27 mouse cellular contexts compared by ENCODE assay signal in the genomic region with DNA sequence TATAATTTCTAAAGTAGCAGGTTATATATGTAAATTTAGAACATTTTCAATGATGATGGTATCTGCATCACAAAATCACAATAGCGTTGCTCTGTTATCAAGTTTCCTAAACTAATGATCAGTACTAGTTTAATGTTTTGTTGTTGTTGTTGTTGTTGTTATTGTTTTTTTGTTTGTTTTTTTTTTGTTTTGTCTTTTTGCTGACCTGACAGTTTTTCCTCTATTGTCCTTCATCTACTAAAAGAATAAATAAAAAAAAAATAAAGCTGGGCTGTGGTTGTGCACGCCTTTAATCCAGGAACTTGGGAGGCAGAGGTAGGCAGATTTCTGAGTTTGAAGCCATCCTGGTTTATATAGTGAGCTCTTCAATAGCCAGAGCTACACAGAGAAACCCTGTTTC.
"Had no signal": no experiment of that assay in that cellular context is flagged by ENCODE, and none has a peak within 500 bp of the region (broad histone marks: within the 10 kb centered on the region; RNA-seq: fewer than 3 reads in every experiment).

No protein-coding gene starts in this region.

- ATAC-seq: forebrain, embryonic 13.5 days; forebrain, embryonic 14.5 days; forebrain, embryonic 15.5 days; forebrain, embryonic 16.5 days; forebrain, postnatal 0 days had no signal

- H3K4me3 ChIP-seq: embryonic facial prominence, embryonic 10.5 days; embryonic facial prominence, embryonic 12.5 days; embryonic facial prominence, embryonic 13.5 days; embryonic facial prominence, embryonic 15.5 days; erythroblast, embryonic 14.5 days; forebrain, embryonic 10.5 days; forebrain, embryonic 12.5 days; forebrain, embryonic 13.5 days; forebrain, embryonic 15.5 days; gastrocnemius, adult 2 months; heart, adult 2 months; heart, embryonic 10.5 days had no signal

- H3K4me2 ChIP-seq: embryonic facial prominence, embryonic 12.5 days; embryonic facial prominence, embryonic 13.5 days; embryonic facial prominence, embryonic 15.5 days; forebrain, embryonic 12.5 days; forebrain, embryonic 13.5 days; forebrain, embryonic 15.5 days; heart, embryonic 11.5 days had no signal

- DNase-seq: cerebellum, postnatal 10 days; cerebellum, postnatal 14 days; cerebellum, postnatal 25 days; cerebellum, postnatal 36 days; embryo, embryonic 11 days; forebrain, postnatal 0 days; gastrocnemius, adult 2 months; gastrocnemius, postnatal 10 days; gastrocnemius, postnatal 14 days; gastrocnemius, postnatal 25 days; gastrocnemius, postnatal 36 days; heart, adult 11 months; heart, adult 18-20 months; heart, adult 2 months had no signal

- H3K9ac ChIP-seq: embryonic facial prominence, embryonic 12.5 days; embryonic facial prominence, embryonic 13.5 days; embryonic facial prominence, embryonic 15.5 days; forebrain, embryonic 12.5 days; forebrain, embryonic 13.5 days; forebrain, embryonic 15.5 days; forebrain, postnatal 0 days had no signal

- H3K36me3 ChIP-seq: embryonic facial prominence, embryonic 10.5 days; embryonic facial prominence, embryonic 12.5 days; embryonic facial prominence, embryonic 13.5 days; embryonic facial prominence, embryonic 15.5 days; forebrain, embryonic 10.5 days; forebrain, embryonic 12.5 days; forebrain, embryonic 15.5 days; heart, embryonic 10.5 days had no signal

- H3K27ac ChIP-seq: embryonic facial prominence, embryonic 10.5 days; embryonic facial prominence, embryonic 12.5 days; embryonic facial prominence, embryonic 13.5 days; embryonic facial prominence, embryonic 15.5 days; forebrain, embryonic 10.5 days; forebrain, embryonic 12.5 days; forebrain, embryonic 13.5 days; forebrain, embryonic 15.5 days; gastrocnemius, adult 2 months; heart, adult 2 months; heart, embryonic 10.5 days had no signal

- H3K9me3 ChIP-seq: embryonic facial prominence, embryonic 10.5 days; embryonic facial prominence, embryonic 12.5 days; embryonic facial prominence, embryonic 13.5 days; embryonic facial prominence, embryonic 15.5 days; forebrain, embryonic 10.5 days; forebrain, embryonic 12.5 days; forebrain, embryonic 13.5 days; forebrain, embryonic 15.5 days; heart, embryonic 10.5 days had no signal

- H3K27me3 ChIP-seq: embryonic facial prominence, embryonic 12.5 days; embryonic facial prominence, embryonic 13.5 days; embryonic facial prominence, embryonic 15.5 days; forebrain, embryonic 12.5 days; forebrain, embryonic 13.5 days; forebrain, embryonic 15.5 days had no signal

- H3K4me1 ChIP-seq: embryonic facial prominence, embryonic 10.5 days; embryonic facial prominence, embryonic 12.5 days; embryonic facial prominence, embryonic 13.5 days; embryonic facial prominence, embryonic 15.5 days; forebrain, embryonic 10.5 days; forebrain, embryonic 12.5 days; forebrain, embryonic 13.5 days; forebrain, embryonic 15.5 days; heart, embryonic 10.5 days had no signal
